Mouse (Mus musculus) regulatory T cell (primary cell): ENCODE results near the gene Gm45799.

Source experiments
- in situ Hi-C: fragments of 300-600 bp; cut with MboI, MseI; formaldehyde crosslinking; loops from one replicate; pipeline ENCODE4 v1.15.1; 2025; ENCODE audit warnings: high pct_unique_total_duplicates

Gene Gm45799

DNA sequence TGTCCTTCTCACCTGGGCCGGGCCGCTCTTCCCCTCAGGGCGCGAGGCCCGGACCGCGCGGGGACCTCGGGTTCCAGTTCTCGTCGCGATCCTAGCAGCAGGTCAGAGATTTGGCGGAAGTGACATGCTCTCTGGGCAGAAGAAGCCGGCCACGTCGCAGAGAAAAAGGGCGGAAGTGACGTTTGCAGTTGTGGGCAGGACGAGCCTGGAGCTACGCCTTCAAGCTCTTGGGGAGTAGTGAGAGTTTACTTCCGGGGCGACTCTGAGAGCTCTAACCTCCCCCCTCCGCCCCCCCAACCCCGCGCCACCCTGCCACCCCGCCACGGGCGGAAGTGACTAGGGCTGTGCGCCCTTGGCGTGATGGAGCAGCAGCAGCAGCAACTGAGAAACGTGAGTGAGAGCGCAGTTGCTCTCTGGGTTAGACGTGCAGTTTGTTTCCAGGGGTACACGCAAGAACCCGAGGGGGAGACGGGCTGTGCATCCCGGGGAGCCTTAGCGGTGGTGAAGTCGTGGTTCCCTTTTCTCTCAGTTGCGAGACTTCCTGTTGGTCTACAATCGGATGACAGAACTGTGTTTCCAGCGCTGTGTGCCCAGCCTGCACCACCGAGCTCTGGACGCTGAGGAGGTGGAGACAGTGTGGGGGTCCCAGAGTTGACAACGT is at the start of gene Gm45799, which contains the start of gene Arfip2:
Gene Gm45799 (plus strand): TSS at position 320 of the 661 bp plus-strand sequence.
Gene Arfip2 (minus strand): TSS at position 184 of the 661 bp plus-strand sequence.
- in situ Hi-C loops = loop anchor here (5.0 kb wide), 1 partner anchor 172 kb away; the partner anchor contains the start of gene Mrpl17

DNA sequence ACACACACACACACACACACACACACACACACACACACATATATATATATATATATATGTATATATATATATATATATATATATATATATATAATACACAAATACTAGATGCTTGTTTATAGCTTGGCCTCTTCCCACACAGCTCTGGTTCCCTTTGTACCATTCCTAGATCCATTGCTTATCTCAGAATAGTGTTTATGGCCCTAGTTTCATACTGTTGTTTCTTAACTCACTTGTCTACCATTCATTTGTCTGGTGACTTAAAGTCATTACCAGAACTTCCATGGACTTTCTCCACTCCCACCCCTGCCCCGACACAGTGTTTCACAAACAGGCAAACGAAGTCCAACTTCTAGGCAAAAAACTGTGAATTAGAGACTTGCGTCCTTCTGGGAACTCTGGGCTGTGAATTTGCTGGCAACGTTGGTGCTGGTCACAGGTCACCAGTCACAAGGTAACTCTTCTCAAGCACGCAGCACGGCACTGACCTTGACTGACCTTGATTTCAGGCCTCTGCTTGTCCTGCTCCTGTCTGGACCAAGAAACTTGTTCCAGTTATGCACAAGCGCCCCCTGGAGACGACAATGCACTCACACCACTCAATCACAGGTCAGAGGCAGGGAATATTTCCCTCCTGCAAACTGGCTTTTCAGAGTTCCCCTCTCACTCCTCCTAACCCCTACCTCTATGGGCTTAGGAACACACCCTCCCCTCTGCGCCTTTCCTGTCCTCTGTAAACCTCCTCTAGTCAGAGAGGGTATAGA is 37.3 kb upstream of the Gm45799 start:
- in situ Hi-C loops = loop anchor here (5.0 kb wide), 1 partner anchor 71 kb away; no protein-coding TSS in a partner anchor

GRCm38 (mm10) chr7:105608467-105608866 is 31.9 kb upstream of the Gm45799 start:
- in situ Hi-C loops = no loop called here

DNA sequence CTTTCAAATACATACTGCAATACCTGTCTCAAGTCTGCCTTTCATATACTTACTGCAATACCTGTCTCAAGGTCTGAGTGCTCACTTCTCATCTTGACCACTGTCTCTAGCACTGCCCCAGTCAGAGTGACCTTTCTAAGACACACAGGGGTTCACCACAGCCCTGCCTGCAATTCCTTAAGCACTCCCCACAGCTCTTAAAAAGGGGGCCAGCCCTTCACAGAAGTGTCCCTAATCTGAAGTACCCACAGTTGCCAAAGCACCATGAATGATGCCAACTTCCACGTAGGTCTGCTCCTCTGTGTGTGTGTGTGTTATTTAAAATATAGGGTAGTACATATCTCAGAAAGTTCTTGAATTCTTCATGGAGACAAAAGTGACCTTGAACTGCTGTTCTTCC is 28.6 kb upstream of the Gm45799 start:
- in situ Hi-C loops = no loop called here

DNA sequence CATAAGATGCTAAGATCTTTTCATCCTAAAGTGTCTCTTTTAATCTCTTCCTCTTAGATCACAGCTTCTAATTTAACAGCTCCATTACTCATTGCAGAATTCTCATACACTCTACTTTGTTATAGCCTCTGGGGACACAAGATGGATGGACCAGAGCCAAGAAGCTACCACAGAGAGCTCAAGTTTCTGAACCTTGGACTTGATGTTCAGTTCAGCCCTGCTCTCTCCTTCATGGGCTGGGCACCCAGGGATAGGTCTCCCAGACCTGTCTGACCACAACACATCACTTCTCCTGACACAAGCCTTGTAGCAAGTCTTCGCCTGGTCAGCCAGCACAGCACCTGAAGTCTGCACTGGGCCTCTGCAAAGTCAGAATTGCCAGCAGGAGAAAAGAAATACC is 26.0 kb upstream of the Gm45799 start:
- in situ Hi-C loops = no loop called here

- in situ Hi-C loops = no loop called here
Measured at GRCm38 (mm10) chr7:105615720-105616119, 24.6 kb upstream of the Gm45799 start.

- in situ Hi-C loops = no loop called here
Measured at GRCm38 (mm10) chr7:105616561-105616960, 23.8 kb upstream of the Gm45799 start.

GRCm38 (mm10) chr7:105617810-105618209 is 22.5 kb upstream of the Gm45799 start:
- in situ Hi-C loops = no loop called here

DNA sequence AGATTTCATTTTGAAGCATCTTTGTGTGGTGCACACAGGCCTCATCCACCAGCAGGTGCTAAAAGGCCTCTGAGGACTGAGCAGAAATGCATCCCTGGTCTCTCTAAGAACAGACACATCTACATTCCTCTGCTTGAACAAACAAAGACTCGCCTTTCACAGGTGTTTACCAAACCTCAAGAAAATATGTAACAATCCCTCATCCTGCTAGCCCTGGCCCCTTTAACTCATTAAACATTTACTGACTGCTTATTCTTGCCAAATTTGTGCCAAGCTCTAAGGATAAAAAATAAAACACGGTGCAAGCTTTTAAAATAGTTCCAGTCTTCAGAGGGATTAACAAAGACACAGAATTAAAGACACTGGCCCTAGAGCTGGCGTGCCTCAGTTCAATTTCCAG is 20.7 kb upstream of the Gm45799 start:
- in situ Hi-C loops = no loop called here

GRCm38 (mm10) chr7:105621053-105621452 is 19.3 kb upstream of the Gm45799 start:
- in situ Hi-C loops = no loop called here

- in situ Hi-C loops = no loop called here
Measured at GRCm38 (mm10) chr7:105621646-105622292, 18.6 kb upstream of the Gm45799 start.

- in situ Hi-C loops = no loop called here
Measured at GRCm38 (mm10) chr7:105625397-105625796, 15.0 kb upstream of the Gm45799 start.

- in situ Hi-C loops = no loop called here
Measured at GRCm38 (mm10) chr7:105628633-105629032, 11.7 kb upstream of the Gm45799 start.

GRCm38 (mm10) chr7:105632551-105632972 is 7.8 kb upstream of the Gm45799 start:
- in situ Hi-C loops = loop anchor here (5.0 kb wide), 2 partner anchors 65 to 230 kb away; partner anchors contain the start of genes Cnga4 and Fam160a2

- in situ Hi-C loops = loop anchor here (5.0 kb wide), 2 partner anchors 66 to 231 kb away; partner anchors contain the start of genes Cnga4 and Fam160a2
Measured at GRCm38 (mm10) chr7:105633127-105633800, 7.1 kb upstream of the Gm45799 start, which contains the start of gene Trim3. Trim3 (minus strand) TSS chr7:105633571.

DNA sequence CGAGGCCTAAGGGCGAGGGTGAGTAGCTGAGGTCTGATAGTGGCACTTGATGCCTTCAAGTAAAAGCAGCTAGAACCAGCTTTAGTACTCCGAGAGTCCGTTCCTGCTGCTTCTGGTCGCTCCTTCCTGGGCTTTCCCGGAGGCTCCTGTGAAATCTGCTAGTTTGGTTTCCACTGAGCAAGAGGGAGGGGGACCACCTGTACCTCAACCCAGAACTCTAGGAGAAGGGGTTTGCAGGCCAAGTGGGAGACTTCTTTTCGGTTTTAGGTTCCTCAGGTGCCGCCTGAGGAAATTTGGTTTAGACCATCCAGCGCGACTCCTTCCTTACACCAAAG is 6.6 kb upstream of the Gm45799 start:
- in situ Hi-C loops = loop anchor here (5.0 kb wide), 2 partner anchors 66 to 231 kb away; partner anchors contain the start of genes Cnga4 and Fam160a2

- in situ Hi-C loops = loop anchor here (5.0 kb wide), 2 partner anchors 67 to 232 kb away; partner anchors contain the start of genes Cnga4 and Fam160a2
Measured at GRCm38 (mm10) chr7:105634272-105634920, 6.0 kb upstream of the Gm45799 start.

DNA sequence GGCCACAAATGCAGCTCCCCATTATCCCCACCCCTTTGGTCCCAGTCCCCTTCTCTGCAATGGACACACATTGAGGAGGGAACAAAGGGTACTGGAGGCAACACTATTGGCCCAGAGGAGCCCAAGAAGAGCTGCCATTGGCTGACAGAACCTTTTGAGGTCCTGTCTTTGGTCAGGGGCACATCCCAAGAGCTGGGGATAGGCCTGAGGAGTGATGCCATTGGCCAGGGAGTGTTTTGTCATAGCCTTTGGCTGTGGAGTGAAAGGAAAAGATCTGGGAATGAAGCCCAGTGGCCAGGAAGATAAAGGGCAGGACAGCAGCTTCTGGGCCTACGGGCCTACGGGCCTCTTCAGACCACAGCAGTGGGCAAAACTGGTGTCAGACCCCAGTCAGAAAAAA is 4.6 kb upstream of the Gm45799 start:
- in situ Hi-C loops = no loop called here

DNA sequence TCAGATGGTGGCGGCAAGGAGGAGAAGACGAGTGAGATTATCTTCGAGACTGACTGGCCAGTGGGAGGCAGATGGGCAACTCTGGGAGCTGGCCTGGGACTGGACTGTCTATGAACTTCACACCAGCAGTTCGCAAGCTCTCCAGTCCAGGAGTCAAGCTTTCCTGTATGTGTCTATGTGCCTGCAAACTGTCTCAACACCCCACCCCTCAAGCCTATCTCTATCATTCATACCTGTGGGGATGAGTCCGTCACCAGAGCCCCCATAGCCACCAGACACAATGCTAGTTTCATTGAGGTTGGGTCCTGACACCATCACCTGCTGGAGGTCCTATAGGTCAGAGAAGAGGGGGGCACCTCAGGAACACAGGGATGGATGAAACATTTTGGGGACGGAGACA is 1.6 kb upstream of the Gm45799 start:
- in situ Hi-C loops = no loop called here

GRCm38 (mm10) chr7:105639304-105639703 is 1.0 kb upstream of the Gm45799 start:
- in situ Hi-C loops = no loop called here

DNA sequence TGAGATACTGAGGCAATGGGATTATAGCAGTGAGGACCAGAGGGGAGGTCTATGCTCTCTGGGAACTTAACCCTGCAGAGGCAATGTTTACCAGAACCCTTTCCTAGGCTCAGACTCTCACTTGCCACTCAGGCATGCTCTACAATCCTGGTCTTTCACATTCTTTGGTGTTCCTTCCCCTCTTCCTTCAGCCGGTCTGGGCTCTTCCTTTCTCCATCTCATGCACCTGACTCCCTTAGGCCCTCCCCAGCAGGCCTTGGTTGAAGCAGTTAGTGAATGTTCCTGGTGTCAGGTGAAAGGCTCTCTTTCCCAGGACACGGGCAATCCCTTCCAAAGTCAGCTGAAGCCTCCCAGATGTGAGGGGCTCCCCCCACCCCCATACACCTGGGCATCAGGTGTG is 596 bp upstream of the Gm45799 start, which contains the start of gene Timm10b:
Gene Timm10b (plus strand): TSS at position 301 of the 400 bp plus-strand sequence.
- in situ Hi-C loops = loop anchor here (5.0 kb wide), 1 partner anchor 173 kb away; the partner anchor contains the start of gene Mrpl17
